Mouse (Mus musculus): ENCODE measurements around the gene Fam133b. TPM values are rescaled to one million over a fixed set of nuclear protein-coding genes. Genes with fewer than 3 reads are reported as not detected.

The Fam133b gene
- polyA plus RNA-seq, 1 experiment from 2014 or later = 27.9 TPM

DNA sequence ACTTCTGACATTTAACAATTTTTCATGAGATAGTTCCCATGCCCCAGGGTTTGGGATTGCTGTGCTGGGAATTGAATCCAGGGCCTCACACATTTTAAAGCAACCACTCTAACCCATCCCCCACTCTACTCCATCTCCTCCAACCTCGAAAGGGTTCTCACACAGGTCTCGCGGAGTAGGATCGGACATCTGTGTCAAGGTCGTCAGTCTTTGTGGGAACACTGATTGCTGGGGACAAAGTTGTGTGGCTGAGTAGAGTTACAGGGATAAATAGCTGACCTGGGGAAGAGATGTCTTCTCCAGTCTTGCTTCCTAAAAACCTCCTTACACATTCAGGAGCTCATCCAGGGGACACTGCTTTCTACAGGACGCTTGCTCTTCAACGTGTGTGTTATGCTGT lies 35.4 kb downstream of the Fam133b start:
- H3K27ac ChIP-seq (ENCODE audit: low read length) = no peak overlapping the region
- H3K4me3 ChIP-seq (replicated peaks; ENCODE audit: low read length) = no peak overlapping the region
- no peak overlapping the region for H3K4me2 ChIP-seq (ENCODE audit: low read length)
- WGBS = 95% methylated on average over 7 of the region's 7 CpGs
- no peak overlapping the region for H3K9ac ChIP-seq (replicated peaks; ENCODE audit: low read depth, low read length)
- H3K9me3 ChIP-seq (ENCODE audit: control insufficient read depth, low read length) = no peaks in the 10 kb centered on the region; the same call in 1 of the 2 replicates
- no peaks in the 10 kb centered on the region for H3K27me3 ChIP-seq (replicated peaks; ENCODE audit: control insufficient read depth, insufficient read depth, low read length)
- no peaks in the 10 kb centered on the region for H3K4me1 ChIP-seq (replicated peaks; ENCODE audit: control insufficient read depth, insufficient read depth, low read length)
- H3K36me3 ChIP-seq (ENCODE audit: control insufficient read depth, insufficient read depth) = peaks cover 68% of the 10 kb centered on the region
- no peak for ATAC-seq

DNA sequence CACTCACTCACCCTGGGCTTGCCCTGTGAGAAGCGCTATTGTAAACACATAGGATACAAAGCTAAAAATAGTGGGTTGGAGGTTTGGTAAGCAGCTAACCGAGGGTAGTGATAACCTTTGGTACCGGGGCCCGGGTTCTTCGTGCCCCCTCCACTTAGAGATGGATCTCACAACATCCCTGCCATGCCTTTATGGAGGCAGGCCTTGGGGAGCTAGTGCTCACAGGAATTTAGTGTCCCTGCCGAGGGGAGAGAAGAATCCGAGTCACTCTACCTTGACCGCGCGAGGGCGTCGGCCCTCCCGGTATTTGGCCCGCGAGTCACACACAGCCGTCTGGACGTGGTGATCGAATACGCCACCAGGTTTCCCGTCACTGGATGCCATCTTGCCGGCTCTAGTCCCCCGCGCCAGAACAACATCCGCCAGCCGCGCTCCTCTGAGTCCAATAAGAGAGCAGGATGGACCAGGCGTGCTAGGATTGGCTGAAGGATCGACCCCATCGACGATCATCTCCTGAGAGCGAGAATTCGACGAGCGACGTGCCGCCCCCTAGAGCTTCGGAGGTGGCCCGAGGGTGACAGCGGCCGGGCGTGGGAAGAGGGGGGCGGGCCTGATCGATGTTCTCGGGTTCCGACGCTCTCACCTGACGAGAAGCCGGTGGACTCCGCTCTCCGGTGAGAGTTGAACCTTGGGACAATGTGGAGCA lies 52.2 kb downstream of the Fam133b start, which contains the start of gene Pex1:
Gene Pex1 (plus strand): TSS at position 374 of the 706 bp plus-strand sequence.
- peak; percentile 99 for ATAC-seq
- Histone ChIP-seq H3K36me3 (ENCODE audit: control insufficient read depth, insufficient read depth) (peaks cover 5% of the 10 kb centered on the region), H3K27me3 (replicated peaks; ENCODE audit: control insufficient read depth, insufficient read depth, low read length) (no peaks in the 10 kb centered on the region), H3K4me2 (ENCODE audit: low read length) (peak within 1 kb of the TSS; percentile 81), H3K9ac (replicated peaks; ENCODE audit: low read depth, low read length) (peak within 1 kb of the TSS; percentile 67), H3K4me3 (replicated peaks; ENCODE audit: low read length) (peak within 1 kb of the TSS; percentile 61), H3K27ac (ENCODE audit: low read length) (peak within 1 kb of the TSS; percentile 44), H3K9me3 (ENCODE audit: control insufficient read depth, low read length) (no peaks in the 10 kb centered on the region), H3K4me1 (replicated peaks; ENCODE audit: control insufficient read depth, insufficient read depth, low read length) (peaks cover 17% of the 10 kb centered on the region)
- WGBS = under 1% methylated on average over 50 of the region's 50 CpGs

DNA sequence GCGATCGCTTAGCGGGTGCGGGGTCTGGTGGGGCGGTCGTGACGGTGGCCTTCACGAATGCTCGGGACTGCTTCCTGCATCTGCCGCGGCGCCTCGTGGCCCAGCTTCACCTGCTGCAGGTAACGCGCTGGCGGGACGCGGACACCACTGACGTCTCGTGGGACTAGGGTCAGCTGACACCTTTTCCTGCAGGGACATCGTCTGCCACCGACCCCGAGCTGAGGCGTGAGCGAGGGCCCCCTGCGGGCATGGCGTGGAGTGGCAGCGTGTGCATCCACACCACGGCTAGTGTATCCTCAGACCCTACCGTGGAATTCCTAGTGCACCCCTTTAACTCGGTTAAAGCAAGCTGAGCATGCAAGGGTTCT lies 52.8 kb downstream of the Fam133b start, which contains the start of gene Rbm48:
Gene Rbm48 (minus strand): TSS at position 187 of the 368 bp plus-strand sequence.
- Histone ChIP-seq H3K27me3 (replicated peaks; ENCODE audit: control insufficient read depth, insufficient read depth, low read length) (no peaks in the 10 kb centered on the region), H3K36me3 (ENCODE audit: control insufficient read depth, insufficient read depth) (peaks cover under 1% of the 10 kb centered on the region), H3K27ac (ENCODE audit: low read length) (peak within 1 kb of the TSS; percentile 44), H3K4me3 (replicated peaks; ENCODE audit: low read length) (peak within 1 kb of the TSS; percentile 61), H3K4me2 (ENCODE audit: low read length) (peak within 1 kb of the TSS; percentile 81), H3K4me1 (replicated peaks; ENCODE audit: control insufficient read depth, insufficient read depth, low read length) (peaks cover 17% of the 10 kb centered on the region), H3K9ac (replicated peaks; ENCODE audit: low read depth, low read length) (peak within 1 kb of the TSS; percentile 67), H3K9me3 (ENCODE audit: control insufficient read depth, low read length) (no peaks in the 10 kb centered on the region)
- ATAC-seq = peak; percentile 83
- under 1% methylated on average over 31 of the region's 31 CpGs for WGBS

DNA sequence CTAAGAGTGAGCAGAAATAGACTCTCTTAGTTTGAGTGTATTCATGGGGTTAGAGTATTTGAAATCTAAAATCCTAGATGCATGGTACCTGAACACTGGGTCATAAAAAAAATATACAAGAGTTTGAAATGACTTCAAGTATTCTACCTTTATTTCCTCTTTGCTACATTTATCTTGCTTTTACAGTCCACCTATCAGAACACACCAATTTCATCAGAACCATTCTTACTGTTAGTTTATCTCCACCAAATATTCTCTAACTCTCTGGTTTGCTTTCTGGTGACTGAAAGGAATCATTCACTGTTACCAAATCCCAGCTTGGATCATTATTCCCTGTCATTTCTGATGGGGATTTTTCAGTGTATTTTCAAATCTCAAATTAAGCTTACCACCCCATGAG lies 53.5 kb downstream of the Fam133b start:
- H3K36me3 ChIP-seq (ENCODE audit: control insufficient read depth, insufficient read depth) = no peaks in the 10 kb centered on the region
- no peak for ATAC-seq
- no peaks in the 10 kb centered on the region for H3K27me3 ChIP-seq (replicated peaks; ENCODE audit: control insufficient read depth, insufficient read depth, low read length)

DNA sequence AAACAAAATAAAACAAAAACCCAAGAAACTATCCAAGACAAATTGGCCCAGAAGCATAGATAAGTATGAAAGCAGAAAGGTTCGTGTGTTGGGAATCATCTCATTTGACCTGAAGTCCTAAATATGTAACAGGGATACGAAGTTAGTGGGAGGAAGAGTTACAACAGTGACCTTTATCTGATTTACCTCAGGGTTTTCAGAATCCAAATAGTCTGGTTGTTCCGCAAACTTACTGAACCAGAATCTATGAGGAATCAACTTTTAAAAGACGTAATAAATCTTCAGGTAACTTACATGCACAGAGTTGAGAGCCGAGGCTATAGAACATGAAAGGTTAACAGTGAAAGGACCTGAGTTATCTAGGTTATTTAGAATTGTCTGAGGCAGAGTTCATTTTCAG lies 55.1 kb downstream of the Fam133b start:
- H3K4me3 ChIP-seq (replicated peaks; ENCODE audit: low read length) = no peak overlapping the region
- no peak for ATAC-seq
- WGBS = 94% methylated on average over 5 of the region's 5 CpGs

More for the DNA sequence above, 53.5 kb downstream of the Fam133b start:
- H3K4me3 ChIP-seq (replicated peaks; ENCODE audit: low read length) = peak overlapping the region; percentile 61
- H3K9me3 ChIP-seq (ENCODE audit: control insufficient read depth, low read length) = no peaks in the 10 kb centered on the region
- no peak overlapping the region; the same call in 1 of the 2 replicates for H3K9ac ChIP-seq (replicated peaks; ENCODE audit: low read depth, low read length)
- H3K27ac ChIP-seq (ENCODE audit: low read length) = no peak overlapping the region
- peaks cover 17% of the 10 kb centered on the region for H3K4me1 ChIP-seq (replicated peaks; ENCODE audit: control insufficient read depth, insufficient read depth, low read length)
- H3K4me2 ChIP-seq (ENCODE audit: low read length) = peak overlapping the region; percentile 77

DNA sequence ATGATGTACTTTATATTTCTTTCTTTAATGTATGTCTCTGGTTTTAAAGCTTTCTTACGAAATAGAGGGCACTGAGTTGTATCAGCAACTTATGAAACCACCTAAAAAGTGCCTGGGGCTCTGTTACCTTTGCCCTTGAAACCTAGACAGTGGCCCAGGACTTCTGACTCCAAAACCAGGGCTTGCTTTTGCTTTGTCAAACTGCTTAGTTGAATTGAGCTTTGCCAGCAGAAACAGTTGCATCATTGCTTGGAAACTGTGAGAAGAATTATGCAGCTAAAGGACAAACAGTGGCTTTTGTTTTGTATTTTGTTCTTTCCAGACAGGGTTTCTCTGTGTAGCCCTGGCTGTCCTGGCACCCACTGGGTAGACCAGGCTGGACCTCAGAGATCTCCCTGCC lies 56.7 kb downstream of the Fam133b start:
- H3K4me3 ChIP-seq (replicated peaks; ENCODE audit: low read length) = no peak overlapping the region
- no peak overlapping the region for H3K9ac ChIP-seq (replicated peaks; ENCODE audit: low read depth, low read length)
- WGBS = 92% methylated on average over 1 of the region's 1 CpGs
- H3K27ac ChIP-seq (ENCODE audit: low read length) = no peak overlapping the region
- H3K36me3 ChIP-seq (ENCODE audit: control insufficient read depth, insufficient read depth) = peaks cover 2% of the 10 kb centered on the region; the same call in 1 of the 2 replicates
- H3K4me2 ChIP-seq (ENCODE audit: low read length) = no peak overlapping the region
- no peaks in the 10 kb centered on the region for H3K27me3 ChIP-seq (replicated peaks; ENCODE audit: control insufficient read depth, insufficient read depth, low read length)
- no peaks in the 10 kb centered on the region for H3K9me3 ChIP-seq (ENCODE audit: control insufficient read depth, low read length)
- peaks cover 6% of the 10 kb centered on the region for H3K4me1 ChIP-seq (replicated peaks; ENCODE audit: control insufficient read depth, insufficient read depth, low read length)
- no peak for ATAC-seq

More for the DNA sequence above, 55.1 kb downstream of the Fam133b start:
- no peaks in the 10 kb centered on the region for H3K9me3 ChIP-seq (ENCODE audit: control insufficient read depth, low read length)
- no peak overlapping the region for H3K9ac ChIP-seq (replicated peaks; ENCODE audit: low read depth, low read length)
- H3K4me1 ChIP-seq (replicated peaks; ENCODE audit: control insufficient read depth, insufficient read depth, low read length) = peaks cover 17% of the 10 kb centered on the region
- H3K27me3 ChIP-seq (replicated peaks; ENCODE audit: control insufficient read depth, insufficient read depth, low read length) = no peaks in the 10 kb centered on the region
- no peak overlapping the region for H3K27ac ChIP-seq (ENCODE audit: low read length)
- H3K36me3 ChIP-seq (ENCODE audit: control insufficient read depth, insufficient read depth) = no peaks in the 10 kb centered on the region
- no peak overlapping the region for H3K4me2 ChIP-seq (ENCODE audit: low read length)

GRCm38 (mm10) chr5:3600790-3601189 lies 57.2 kb downstream of the Fam133b start:
- H3K4me1 ChIP-seq (replicated peaks; ENCODE audit: control insufficient read depth, insufficient read depth, low read length) = peaks cover 4% of the 10 kb centered on the region
- no peak overlapping the region for H3K4me3 ChIP-seq (replicated peaks; ENCODE audit: low read length)
- no peak overlapping the region for H3K27ac ChIP-seq (ENCODE audit: low read length)
- WGBS = 97% methylated on average over 3 of the region's 3 CpGs
- peaks cover 6% of the 10 kb centered on the region; the same call in 1 of the 2 replicates for H3K36me3 ChIP-seq (ENCODE audit: control insufficient read depth, insufficient read depth)
- no peaks in the 10 kb centered on the region for H3K27me3 ChIP-seq (replicated peaks; ENCODE audit: control insufficient read depth, insufficient read depth, low read length)
- no peak for ATAC-seq
- no peak overlapping the region for H3K4me2 ChIP-seq (ENCODE audit: low read length)
- no peaks in the 10 kb centered on the region for H3K9me3 ChIP-seq (ENCODE audit: control insufficient read depth, low read length)
- H3K9ac ChIP-seq (replicated peaks; ENCODE audit: low read depth, low read length) = no peak overlapping the region

GRCm38 (mm10) chr5:3607114-3607513 lies 63.5 kb downstream of the Fam133b start:
- Histone ChIP-seq H3K36me3 (ENCODE audit: control insufficient read depth, insufficient read depth) (peaks cover 22% of the 10 kb centered on the region), H3K4me2 (ENCODE audit: low read length) (no peak overlapping the region), H3K27me3 (replicated peaks; ENCODE audit: control insufficient read depth, insufficient read depth, low read length) (no peaks in the 10 kb centered on the region), H3K4me3 (replicated peaks; ENCODE audit: low read length) (no peak overlapping the region), H3K27ac (ENCODE audit: low read length) (no peak overlapping the region), H3K9ac (replicated peaks; ENCODE audit: low read depth, low read length) (no peak overlapping the region), H3K9me3 (ENCODE audit: control insufficient read depth, low read length) (no peaks in the 10 kb centered on the region), H3K4me1 (replicated peaks; ENCODE audit: control insufficient read depth, insufficient read depth, low read length) (no peaks in the 10 kb centered on the region)
- no peak for ATAC-seq
- 96% methylated on average over 9 of the region's 9 CpGs for WGBS

- 94% methylated on average over 7 of the region's 7 CpGs for WGBS
- Histone ChIP-seq H3K4me3 (replicated peaks; ENCODE audit: low read length) (no peak overlapping the region), H3K9ac (replicated peaks; ENCODE audit: low read depth, low read length) (no peak overlapping the region), H3K4me1 (replicated peaks; ENCODE audit: control insufficient read depth, insufficient read depth, low read length) (no peaks in the 10 kb centered on the region), H3K36me3 (ENCODE audit: control insufficient read depth, insufficient read depth) (peaks cover 26% of the 10 kb centered on the region), H3K4me2 (ENCODE audit: low read length) (no peak overlapping the region), H3K27ac (ENCODE audit: low read length) (no peak overlapping the region), H3K9me3 (ENCODE audit: control insufficient read depth, low read length) (no peaks in the 10 kb centered on the region), H3K27me3 (replicated peaks; ENCODE audit: control insufficient read depth, insufficient read depth, low read length) (no peaks in the 10 kb centered on the region)
- ATAC-seq = no peak
These were observed 65.6 kb downstream of the Fam133b start for GRCm38 (mm10) chr5:3609241-3609640.
